Mouse (Mus musculus): ENCODE data around the gene Rsph1. TPM values are rescaled to one million over a fixed set of nuclear protein-coding genes. Genes with fewer than 3 reads are reported as not detected.

Gene Rsph1
- 1 to 10 TPM; 1.1 to 1.8 TPM for polyA plus RNA-seq (2017; shearing (Covaris generic))

GRCm38 (mm10) chr17:31276922-31277918 lies at the start of gene Rsph1:
TSS of gene Rsph1 (minus strand) at chr17:31277383.

GRCm38 (mm10) chr17:31286492-31286891 lies 9.3 kb upstream of the Rsph1 start, which contains the start of gene Slc37a1:
TSS of gene Slc37a1 (plus strand) at chr17:31286792.

GRCm38 (mm10) chr17:31207771-31208334 lies 69.3 kb downstream of the Rsph1 start, which contains the start of gene Ubash3a:
TSS of gene Ubash3a (plus strand) at chr17:31207873.

Other genes starting within 250 kb of the Rsph1 start
- gene Abcg1, start 219.7 kb downstream of the Rsph1 start, polyA plus RNA-seq (2017; shearing (Covaris generic)): 10 to 100 TPM; 37.7 to 51.6 TPM
- not detected for gene Tff3, start 147.7 kb downstream of the Rsph1 start, polyA plus RNA-seq (2017; shearing (Covaris generic))
- under 1 TPM in 1 of 2 experiments, not detected in 1; 0.31 TPM for gene Tff2, start 133.1 kb downstream of the Rsph1 start, polyA plus RNA-seq (2017; shearing (Covaris generic))
- gene Tff1, start 112.1 kb downstream of the Rsph1 start, polyA plus RNA-seq (2017; shearing (Covaris generic)): 1 to 10 TPM in 1 of 2 experiments, not detected in 1; 1.2 TPM
- under 1 TPM; 0.55 to 0.82 TPM for gene Tmprss3, start 78.4 kb downstream of the Rsph1 start, polyA plus RNA-seq (2017; shearing (Covaris generic))
- gene Ubash3a, start 69.5 kb downstream of the Rsph1 start, polyA plus RNA-seq (2017; shearing (Covaris generic)): 100 to 1,000 TPM; 196 to 247 TPM
- 10 to 100 TPM; 30.5 to 43.1 TPM for gene Slc37a1, start 9.4 kb upstream of the Rsph1 start, polyA plus RNA-seq (2017; shearing (Covaris generic))
- not detected for gene Pde9a, start 108.8 kb upstream of the Rsph1 start, polyA plus RNA-seq (2017; shearing (Covaris generic))
- gene Wdr4, start 242.6 kb upstream of the Rsph1 start, polyA plus RNA-seq (2017; shearing (Covaris generic)): 10 to 100 TPM; 13.7 to 21.4 TPM
- gene Ndufv3, start 242.7 kb upstream of the Rsph1 start, polyA plus RNA-seq (2017; shearing (Covaris generic)): 100 to 1,000 TPM; 267 to 317 TPM